Mouse (Mus musculus): Measurements from ENCODE around the gene Foxc2. TPM values are rescaled to one million over a fixed set of nuclear protein-coding genes. Genes with fewer than 3 reads are reported as not detected.
A peak's percentile ranks its signal among the peaks of the same experiment; 100 is the strongest.

Foxc2 gene
- total RNA-seq, 2 experiments from 2014 or later, result 2.3 to 2.6 TPM

GRCm38 (mm10) chr8:121118634-121119420, 2.9 kb downstream of the Foxc2 start:
- no peak for DNase-seq (ENCODE audit: low spot score in 2 of 2)

- DNase-seq (ENCODE audit: low spot score in 2 of 2), result no peak
These were observed 3.9 kb downstream of the Foxc2 start for GRCm38 (mm10) chr8:121119635-121120455.

- DNase-seq (ENCODE audit: low spot score in 2 of 2), result no peak
These were observed 4.8 kb downstream of the Foxc2 start for GRCm38 (mm10) chr8:121120456-121121419.

GRCm38 (mm10) chr8:121121704-121122103, 5.7 kb downstream of the Foxc2 start:
- no peak for DNase-seq (ENCODE audit: low spot score in 2 of 2)

GRCm38 (mm10) chr8:121122368-121122767, 6.4 kb downstream of the Foxc2 start:
- DNase-seq (ENCODE audit: low spot score in 2 of 2), result no peak

GRCm38 (mm10) chr8:121123113-121123512, 7.1 kb downstream of the Foxc2 start:
- DNase-seq (ENCODE audit: low spot score in 2 of 2), result no peak

GRCm38 (mm10) chr8:121124547-121125239, 8.7 kb downstream of the Foxc2 start:
- DNase-seq (ENCODE audit: low spot score in 2 of 2), result no peak

- peak; percentile 40 to 48 for DNase-seq (ENCODE audit: low spot score in 2 of 2)
These were observed 9.4 kb downstream of the Foxc2 start for GRCm38 (mm10) chr8:121125311-121125876.

GRCm38 (mm10) chr8:121126191-121126590, 10.2 kb downstream of the Foxc2 start:
- no peak for DNase-seq (ENCODE audit: low spot score in 2 of 2)

GRCm38 (mm10) chr8:121126694-121127093, 10.7 kb downstream of the Foxc2 start:
- DNase-seq (ENCODE audit: low spot score in 2 of 2), result no peak

- DNase-seq (ENCODE audit: low spot score in 2 of 2), result no peak
These were observed 11.3 kb downstream of the Foxc2 start for GRCm38 (mm10) chr8:121127291-121127701.

- DNase-seq (ENCODE audit: low spot score in 2 of 2), result no peak
These were observed 11.9 kb downstream of the Foxc2 start, which contains the start of gene Foxl1 for GRCm38 (mm10) chr8:121127756-121128375. Gene Foxl1, plus strand, starts transcription at chr8:121127940.

GRCm38 (mm10) chr8:121128531-121129264, 12.7 kb downstream of the Foxc2 start:
- DNase-seq (ENCODE audit: low spot score in 2 of 2), result no peak

GRCm38 (mm10) chr8:121129265-121129940, 13.4 kb downstream of the Foxc2 start:
- DNase-seq (ENCODE audit: low spot score in 2 of 2), result no peak

- no peak for DNase-seq (ENCODE audit: low spot score in 2 of 2)
These were observed 14.6 kb downstream of the Foxc2 start for GRCm38 (mm10) chr8:121130522-121130921.

GRCm38 (mm10) chr8:121132961-121133513, 17.1 kb downstream of the Foxc2 start:
- no peak for DNase-seq (ENCODE audit: low spot score in 2 of 2)

- DNase-seq (ENCODE audit: low spot score in 2 of 2), result no peak
These were observed 18.1 kb downstream of the Foxc2 start for GRCm38 (mm10) chr8:121134102-121134501.

- no peak for DNase-seq (ENCODE audit: low spot score in 2 of 2)
These were observed 18.5 kb downstream of the Foxc2 start for GRCm38 (mm10) chr8:121134512-121134911.

Data from left cerebral cortex, adult 18-20 months (tissue).